Mouse (Mus musculus) kidney, embryonic 16.5 days (tissue): ENCODE results near the gene Capns1. TPM values are rescaled to one million over a fixed set of nuclear protein-coding genes. Genes with fewer than 3 reads are reported as not detected.
"Not testable (repeated sequence)": the region's sequence is repeated elsewhere in the genome, so short reads cannot be mapped to it uniquely, and the experiment has no call there.

Experiments
- ATAC-seq: fragments of 200-750 bp; cut with Nextera tagmentation; 2 replicates; pipeline ENCODE4 v1.8.0; 2017; ENCODE audit warnings: moderate TSS enrichment; ENCODE audit not compliant: low FRiP score, low TSS enrichment
- H3K27ac ChIP-seq: fragments of 300-500 bp; sonication (generic); 2 replicates; pipeline ENCODE4 v1.5.1; 2014; ENCODE audit warnings: low read length
- H3K27me3 ChIP-seq: fragments of 300-500 bp; sonication (generic); 2 replicates; pipeline ENCODE4 v1.6.1; 2014; ENCODE audit warnings: low read length, control low read depth, mixed read lengths; ENCODE audit not compliant: insufficient read depth
- H3K36me3 ChIP-seq: fragments of 300-500 bp; sonication (generic); 2 replicates; pipeline ENCODE4 v1.6.1; 2014; ENCODE audit warnings: low read length, control low read depth, mixed read lengths; ENCODE audit not compliant: insufficient read depth
- H3K4me1 ChIP-seq: fragments of 300-500 bp; sonication (generic); 2 replicates; pipeline ENCODE4 v1.6.1; 2014; ENCODE audit warnings: low read length, control low read depth, mixed read lengths; ENCODE audit not compliant: insufficient read depth
- H3K4me2 ChIP-seq: fragments of 300-500 bp; sonication (generic); replicated peaks from 2 replicates; pipeline ENCODE4 v1.6.1; 2014; ENCODE audit warnings: low read depth, low read length
- H3K4me3 ChIP-seq: fragments of 300-500 bp; sonication (generic); 2 replicates; pipeline ENCODE4 v1.5.1; 2014; ENCODE audit warnings: mild to moderate bottlenecking, low read length
- H3K9ac ChIP-seq: fragments of 300-500 bp; sonication (generic); replicated peaks from 2 replicates; pipeline ENCODE4 v1.6.1; 2014; ENCODE audit warnings: low read length
- H3K9me3 ChIP-seq: fragments of 300-500 bp; sonication (generic); 2 replicates; pipeline ENCODE4 v1.6.1; 2016; ENCODE audit warnings: low read length, control low read depth
- WGBS: fragments of 180-500 bp; shearing (Covaris S2); extraction: QIAGEN DNeasy Blood & Tissue Kit; methylation state at CpG from one replicate; pipeline ENCODE4 v1.1.7; 2014; 5-methylcytosine and 5-hydroxymethylcytosine counted together
- polyA plus RNA-seq: library from polyadenylated mRNA; unstranded; fragments of >200 nt; fragmentation: Nextera tagmentation; extraction: Ambion mirVana; gene quantifications from 2 replicates; pipeline ENCODE4 v1.2.1, GENCODE M21; 2015

The Capns1 gene
- polyA plus RNA-seq, 1 experiment from 2014 or later = 105 TPM

- not testable (repeated sequence) for H3K4me2 ChIP-seq, H3K27ac ChIP-seq, H3K9ac ChIP-seq, H3K27me3 ChIP-seq, ATAC-seq, H3K4me3 ChIP-seq, H3K9me3 ChIP-seq
- 77% methylated on average over 6 of the region's 7 CpGs for WGBS
- Histone ChIP-seq H3K4me1 (peaks cover 10% of the 10 kb centered on the region; the same call in 1 of the 2 replicates), H3K36me3 (peaks cover 29% of the 10 kb centered on the region)
These were observed 15.4 kb downstream of the Capns1 start for GRCm38 (mm10) chr7:30183189-30183588.

- not testable (repeated sequence) for ATAC-seq, H3K9me3 ChIP-seq, H3K27ac ChIP-seq, H3K9ac ChIP-seq, H3K4me2 ChIP-seq, H3K27me3 ChIP-seq, H3K4me3 ChIP-seq
- WGBS = 92% methylated on average over 10 of the region's 10 CpGs
- peaks cover 23% of the 10 kb centered on the region for H3K36me3 ChIP-seq
- peaks cover 10% of the 10 kb centered on the region; the same call in 1 of the 2 replicates for H3K4me1 ChIP-seq
These were observed 16.7 kb downstream of the Capns1 start for GRCm38 (mm10) chr7:30181929-30182328.

DNA sequence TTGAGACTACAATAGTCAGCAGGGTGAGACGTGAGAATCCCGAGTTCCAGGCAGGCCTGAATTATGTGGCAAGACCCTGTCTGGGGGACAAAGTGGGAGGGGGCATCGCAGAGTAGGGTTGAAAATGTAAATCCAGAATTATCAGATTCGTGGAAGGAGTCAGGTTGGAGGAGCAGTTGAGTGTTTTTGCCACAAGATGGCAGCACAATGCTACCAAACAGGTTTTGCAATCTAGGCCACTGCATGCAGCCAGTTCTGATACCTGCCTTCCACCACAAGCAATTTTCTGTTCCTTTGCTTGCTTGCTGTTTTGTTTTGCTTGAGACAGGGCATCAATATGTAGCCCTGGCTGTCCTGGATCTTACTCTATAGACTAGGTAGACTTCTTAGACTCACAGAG, 17.3 kb downstream of the Capns1 start:
- ATAC-seq = peak; percentile 44; the same call in 1 of the 2 replicates
- 3% methylated on average over 4 of the region's 4 CpGs for WGBS

GRCm38 (mm10) chr7:30178256-30178655, 20.4 kb downstream of the Capns1 start:
- H3K27ac ChIP-seq = no peak overlapping the region
- H3K9ac ChIP-seq = no peak overlapping the region
- H3K4me1 ChIP-seq = no peaks in the 10 kb centered on the region
- WGBS = 87% methylated on average over 11 of the region's 11 CpGs
- H3K4me3 ChIP-seq = no peak overlapping the region
- H3K4me2 ChIP-seq = no peak overlapping the region
- ATAC-seq = no peak
- peaks cover 21% of the 10 kb centered on the region for H3K36me3 ChIP-seq
- no peaks in the 10 kb centered on the region for H3K27me3 ChIP-seq
- no peaks in the 10 kb centered on the region for H3K9me3 ChIP-seq

More for the DNA sequence above, 17.3 kb downstream of the Capns1 start:
- no peaks in the 10 kb centered on the region for H3K27me3 ChIP-seq
- no peaks in the 10 kb centered on the region for H3K9me3 ChIP-seq
- peaks cover 19% of the 10 kb centered on the region for H3K36me3 ChIP-seq
- peaks cover 10% of the 10 kb centered on the region; the same call in 1 of the 2 replicates for H3K4me1 ChIP-seq
- no peak overlapping the region for H3K9ac ChIP-seq
- H3K4me2 ChIP-seq = no peak overlapping the region
- H3K4me3 ChIP-seq = no peak overlapping the region
- no peak overlapping the region for H3K27ac ChIP-seq

- H3K4me2 ChIP-seq = no peak overlapping the region
- no peaks in the 10 kb centered on the region for H3K4me1 ChIP-seq
- H3K9ac ChIP-seq = no peak overlapping the region
- no peaks in the 10 kb centered on the region for H3K27me3 ChIP-seq
- WGBS = 79% methylated on average over 12 of the region's 12 CpGs
- H3K27ac ChIP-seq = no peak overlapping the region
- H3K36me3 ChIP-seq = peaks cover 21% of the 10 kb centered on the region
- no peaks in the 10 kb centered on the region for H3K9me3 ChIP-seq
- no peak for ATAC-seq
- no peak overlapping the region for H3K4me3 ChIP-seq
These were observed 22.1 kb downstream of the Capns1 start for GRCm38 (mm10) chr7:30176474-30176873.

DNA sequence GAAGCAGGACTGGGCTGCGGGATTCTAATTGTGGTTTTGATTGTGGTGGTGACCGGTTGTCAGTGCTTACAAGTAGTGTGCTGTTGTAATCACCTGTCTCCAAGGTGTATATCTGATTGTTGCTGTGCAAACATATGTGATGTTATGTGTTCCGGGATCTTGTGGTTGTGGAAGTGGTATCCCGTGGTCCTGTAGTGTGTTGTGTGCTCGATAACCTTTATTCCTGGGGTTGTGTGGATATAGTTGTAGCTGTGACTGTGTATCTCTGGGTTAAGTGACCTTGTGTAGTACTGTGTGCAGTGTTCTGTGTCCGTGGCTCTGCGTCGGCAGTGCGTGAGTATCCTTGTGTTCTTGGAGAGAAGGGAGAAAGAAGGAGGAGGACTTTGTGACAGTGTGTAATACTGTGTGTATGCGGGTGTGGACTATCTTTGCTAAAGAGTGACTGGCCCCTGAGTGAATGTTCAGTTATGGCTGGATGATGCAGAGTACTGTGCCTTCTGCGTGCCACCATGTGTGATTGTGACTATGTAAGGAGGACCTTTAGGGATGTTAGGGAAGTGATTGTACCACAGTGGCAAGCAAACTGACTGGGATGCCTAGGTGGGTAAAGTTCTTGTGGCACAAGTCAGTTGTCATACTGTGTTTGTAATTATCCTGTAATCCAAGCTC, 28.2 kb downstream of the Capns1 start:
- ATAC-seq = peak; percentile 36
- Histone ChIP-seq H3K4me3 (peak overlapping the region; percentile 75), H3K9ac (peak overlapping the region; percentile 91), H3K9me3 (peaks cover 21% of the 10 kb centered on the region), H3K36me3 (peaks cover 28% of the 10 kb centered on the region), H3K4me1 (peaks cover 19% of the 10 kb centered on the region; the same call in 1 of the 2 replicates), H3K27ac (peak overlapping the region; percentile 89; the same call in 1 of the 2 replicates), H3K4me2 (peak overlapping the region; percentile 65), H3K27me3 (no peaks in the 10 kb centered on the region)
- WGBS = 14% methylated on average over 11 of the region's 11 CpGs

DNA sequence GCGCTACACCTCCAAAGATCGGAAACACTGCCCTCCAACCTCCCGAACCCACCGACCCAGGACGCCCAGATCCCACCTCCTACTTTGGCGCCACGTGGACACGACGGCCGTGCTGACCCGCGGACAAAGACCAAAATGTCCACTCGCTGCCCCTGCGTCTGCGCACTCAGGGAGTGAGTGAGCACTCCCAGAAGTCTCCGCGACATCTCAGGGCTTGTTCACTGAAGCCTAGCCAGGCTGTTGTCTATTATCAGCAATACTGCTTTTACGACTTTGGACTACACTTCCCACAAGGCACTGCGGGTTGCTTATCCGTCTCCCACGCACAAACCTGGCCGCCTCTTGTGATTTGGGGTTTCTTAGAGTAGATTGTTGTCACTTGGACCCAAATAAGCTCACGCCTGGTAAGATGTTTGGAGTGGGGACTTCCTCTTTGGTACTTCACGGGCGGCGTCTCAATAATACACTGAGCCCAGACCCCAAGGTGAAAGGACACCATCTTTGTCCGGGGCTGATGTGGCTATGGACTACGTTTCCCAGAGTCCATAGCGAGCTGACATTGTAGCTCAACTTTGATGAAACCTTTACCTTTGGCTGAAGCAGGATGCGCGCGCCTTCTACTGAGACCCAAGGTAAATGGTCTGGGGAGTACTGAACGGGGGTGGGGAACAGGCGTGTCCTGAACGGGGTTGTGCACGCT, 28.9 kb downstream of the Capns1 start, which contains the start of gene Zfp146:
Gene Zfp146, minus strand, starts transcription at position 168 of the 700 bp plus-strand sequence.
- Histone ChIP-seq H3K4me3 (peak within 1 kb of the TSS; percentile 75), H3K4me2 (peak within 1 kb of the TSS; percentile 68), H3K9ac (peak within 1 kb of the TSS; percentile 91), H3K9me3 (peaks cover 28% of the 10 kb centered on the region), H3K4me1 (peaks cover 19% of the 10 kb centered on the region; the same call in 1 of the 2 replicates), H3K36me3 (peaks cover 35% of the 10 kb centered on the region), H3K27me3 (no peaks in the 10 kb centered on the region), H3K27ac (peak within 1 kb of the TSS; percentile 89)
- WGBS = under 1% methylated on average over 36 of the region's 36 CpGs
- peak; percentile 98 for ATAC-seq

DNA sequence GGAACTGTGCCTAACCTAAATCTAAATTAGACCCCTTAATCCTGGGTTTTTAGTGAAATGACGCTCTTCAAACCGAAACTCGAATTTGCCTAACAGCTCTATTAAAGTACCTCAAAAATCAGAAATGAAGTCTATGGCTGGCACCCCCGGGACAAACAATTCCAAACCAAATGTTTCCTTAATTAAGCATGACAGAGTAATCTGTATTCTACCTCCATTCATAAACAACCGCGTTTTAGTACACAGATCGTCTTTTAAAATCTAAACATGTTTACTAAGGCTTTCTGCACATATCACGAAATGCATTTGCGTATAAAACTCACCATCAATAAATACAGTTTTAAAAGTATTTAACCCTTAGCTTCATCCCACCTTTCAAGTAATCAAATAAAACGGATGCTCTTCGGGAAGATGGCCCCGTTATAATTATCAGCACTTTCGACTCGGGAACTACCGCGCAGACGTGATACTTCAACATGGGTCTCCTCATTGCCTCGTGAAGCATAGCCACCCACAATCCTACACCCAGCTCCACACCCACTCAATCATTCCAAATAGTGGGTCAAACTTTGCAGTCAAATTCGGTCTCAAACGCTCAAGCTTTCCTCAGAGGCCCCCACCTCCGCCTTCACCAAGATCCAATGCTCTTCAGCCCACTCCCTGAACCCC, 29.6 kb downstream of the Capns1 start:
- Histone ChIP-seq H3K27ac (peak overlapping the region; percentile 89), H3K4me2 (peak overlapping the region; percentile 68), H3K4me1 (peaks cover 19% of the 10 kb centered on the region; the same call in 1 of the 2 replicates), H3K4me3 (peak overlapping the region; percentile 75), H3K9ac (peak overlapping the region; percentile 91), H3K9me3 (peaks cover 34% of the 10 kb centered on the region), H3K36me3 (peaks cover 40% of the 10 kb centered on the region), H3K27me3 (no peaks in the 10 kb centered on the region)
- 2% methylated on average over 21 of the region's 21 CpGs for WGBS
- no peak; the same call in 1 of the 2 replicates for ATAC-seq

GRCm38 (mm10) chr7:30164745-30165144, 33.9 kb downstream of the Capns1 start:
- 100% methylated on average over 2 of the region's 2 CpGs for WGBS
- H3K27ac ChIP-seq = no peak overlapping the region
- peaks cover 10% of the 10 kb centered on the region; the same call in 1 of the 2 replicates for H3K4me1 ChIP-seq
- no peak overlapping the region for H3K4me2 ChIP-seq
- H3K27me3 ChIP-seq = no peaks in the 10 kb centered on the region
- H3K36me3 ChIP-seq = peaks cover 81% of the 10 kb centered on the region
- H3K9ac ChIP-seq = no peak overlapping the region
- peaks cover 74% of the 10 kb centered on the region for H3K9me3 ChIP-seq
- no peak for ATAC-seq
- no peak overlapping the region for H3K4me3 ChIP-seq
